In the genomic region with DNA sequence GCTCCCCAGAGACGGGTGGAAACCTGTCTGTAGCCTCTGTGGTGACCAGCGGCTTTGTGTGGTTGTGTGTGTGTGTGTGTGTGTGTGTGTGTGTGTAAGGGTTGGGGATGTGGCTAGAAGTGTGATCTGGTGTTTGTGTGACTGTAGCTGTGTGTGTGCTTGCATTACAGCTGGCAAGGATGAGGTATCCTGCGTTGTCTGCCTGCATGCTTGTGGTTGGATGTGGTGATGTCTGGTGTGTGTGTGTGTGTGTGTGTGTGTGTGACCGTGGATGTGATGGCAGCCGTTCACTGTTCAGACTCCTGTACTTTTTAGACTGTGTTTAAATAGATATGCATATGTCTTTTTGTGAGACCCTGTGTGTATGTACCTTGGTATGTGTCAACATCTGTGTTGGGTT, we compare ENCODE assay signal across 8 mouse cellular contexts. TPM values are rescaled to one million over a fixed set of nuclear protein-coding genes. Genes with fewer than 3 reads are reported as not detected.
DNase-seq lines count a peak whose midpoint lies in the region; ATAC-seq and TF ChIP-seq lines count a peak whose summit lies in the region.

No protein-coding gene starts in this region.

- H3K36me3 ChIP-seq in liver, embryonic 11.5 days (ENCODE audit: control insufficient read depth, insufficient read depth, low read length), result no peaks in the 10 kb centered on the region; the same call in 1 of the 2 replicates
- H3K36me3 ChIP-seq in hindbrain, embryonic 10.5 days, result peaks cover 37% of the 10 kb centered on the region
- peaks cover 31% of the 10 kb centered on the region for H3K36me3 ChIP-seq in midbrain, embryonic 13.5 days

- peak overlapping the region; percentile 98 for H3K4me2 ChIP-seq in liver, embryonic 11.5 days
- peak overlapping the region; percentile 94 for H3K4me2 ChIP-seq in midbrain, embryonic 13.5 days (replicated peaks)

- no peak for ATAC-seq in liver, embryonic 11.5 days (replicated peaks; ENCODE audit: low FRiP score)
- ATAC-seq in midbrain, embryonic 13.5 days, result peak; percentile 3

- no peak for TF ChIP-seq CTCF in brain, embryonic 14.5 days (IDR thresholded peaks at IDR 0.05; ENCODE audit: borderline replicate concordance, extremely low read depth, insufficient read depth, insufficient read length)

- 45% methylated on average over 5 of the region's 5 CpGs for WGBS in liver, embryonic 11.5 days
- 51% methylated on average over 5 of the region's 5 CpGs for WGBS in hindbrain, embryonic 10.5 days
- 23% methylated on average over 5 of the region's 5 CpGs for WGBS in midbrain, embryonic 13.5 days

- no peak for DNase-seq in liver, embryonic 11.5 days (ENCODE audit: low spot score)
- no peak for DNase-seq in liver
- DNase-seq in brain, embryonic 14.5 days (ENCODE audit: low read depth), result peak; percentile 67
- DNase-seq in hindbrain, embryonic 10.5 days (ENCODE audit: low spot score), result no peak
- DNase-seq in spleen, adult 18-20 months, result no peak
- no peak for DNase-seq in cerebellum, adult 8-10 months
- no peak for DNase-seq in testis, postnatal 14 days (ENCODE audit: low spot score)

- peak overlapping the region; percentile 81 for H3K4me3 ChIP-seq in liver, embryonic 11.5 days (ENCODE audit: low read depth, low read length)
- H3K4me3 ChIP-seq in hindbrain, embryonic 10.5 days, result peak overlapping the region; percentile 83
- peak overlapping the region; percentile 73 for H3K4me3 ChIP-seq in midbrain, embryonic 13.5 days (replicated peaks)

- no peak overlapping the region for H3K27ac ChIP-seq in liver, embryonic 11.5 days (ENCODE audit: low read depth, low read length)
- H3K27ac ChIP-seq in hindbrain, embryonic 10.5 days, result peak overlapping the region; percentile 93
- H3K27ac ChIP-seq in midbrain, embryonic 13.5 days, result peak overlapping the region; percentile 92

- H3K4me1 ChIP-seq in liver, embryonic 11.5 days (replicated peaks; ENCODE audit: control insufficient read depth, insufficient read depth, low read length), result peaks cover 20% of the 10 kb centered on the region
- peaks cover 60% of the 10 kb centered on the region for H3K4me1 ChIP-seq in hindbrain, embryonic 10.5 days (replicated peaks)
- peaks cover 50% of the 10 kb centered on the region for H3K4me1 ChIP-seq in midbrain, embryonic 13.5 days (replicated peaks)

- no peak overlapping the region; the same call in 1 of the 2 replicates for H3K9ac ChIP-seq in liver, embryonic 11.5 days (ENCODE audit: low read depth, low read length)
- H3K9ac ChIP-seq in midbrain, embryonic 13.5 days (replicated peaks), result peak overlapping the region; percentile 91

- H3K9me3 ChIP-seq in liver, embryonic 11.5 days (ENCODE audit: control insufficient read depth, low read length), result no peaks in the 10 kb centered on the region
- no peaks in the 10 kb centered on the region for H3K9me3 ChIP-seq in hindbrain, embryonic 10.5 days
- no peaks in the 10 kb centered on the region for H3K9me3 ChIP-seq in midbrain, embryonic 13.5 days

- H3K27me3 ChIP-seq in liver, embryonic 11.5 days (replicated peaks; ENCODE audit: control insufficient read depth, insufficient read depth, low read length), result no peaks in the 10 kb centered on the region
- H3K27me3 ChIP-seq in hindbrain, embryonic 10.5 days (ENCODE audit: insufficient read depth, poor library complexity, severe bottlenecking), result 0 out of 2 replicates have a peak, but pooled peaks cover 3% of the 10 kb centered on the region
- H3K27me3 ChIP-seq in midbrain, embryonic 13.5 days, result no peaks in the 10 kb centered on the region

- TF ChIP-seq POLR2A in brain, embryonic 14.5 days (IDR thresholded peaks at IDR 0.05; ENCODE audit: borderline replicate concordance, extremely low read depth, insufficient read depth, insufficient read length, poor library complexity, severe bottlenecking), result no peak

RNA-seq across cellular contexts. Expression of gene Numbl, which starts 1.5 kb away (rescaled TPM):
- polyA plus RNA-seq in liver, embryonic 11.5 days (2014; fragmentation: Nextera tagmentation; extraction: Ambion mirVana), result 3.6 TPM in 2 replicates
- 109 and 112 TPM in 2 replicates for polyA plus RNA-seq in brain, embryonic 14.5 days (2012; rRNA removed)
- polyA plus RNA-seq in hindbrain, embryonic 10.5 days (2016; fragmentation: Nextera tagmentation; extraction: Ambion mirVana), result 28.9 and 53.1 TPM in 2 replicates
- 39.4 and 51.6 TPM in 2 replicates for polyA plus RNA-seq in midbrain, embryonic 13.5 days (2015; fragmentation: Nextera tagmentation; extraction: Ambion mirVana)

RNA-seq across cellular contexts. Expression of gene Coq8b, which starts 26.9 kb away (rescaled TPM):
- polyA plus RNA-seq in liver, embryonic 11.5 days (2014; fragmentation: Nextera tagmentation; extraction: Ambion mirVana), result 16.6 and 18.7 TPM in 2 replicates
- polyA plus RNA-seq in brain, embryonic 14.5 days (2012; rRNA removed), result 42.6 and 50.1 TPM in 2 replicates
- polyA plus RNA-seq in hindbrain, embryonic 10.5 days (2016; fragmentation: Nextera tagmentation; extraction: Ambion mirVana), result 22.4 and 27.2 TPM in 2 replicates
- polyA plus RNA-seq in midbrain, embryonic 13.5 days (2015; fragmentation: Nextera tagmentation; extraction: Ambion mirVana), result 25.3 and 25.5 TPM in 2 replicates

RNA-seq across cellular contexts. Expression of gene Itpkc, which starts 31.3 kb away (rescaled TPM):
- 3.5 and 4.8 TPM in 2 replicates for polyA plus RNA-seq in liver, embryonic 11.5 days (2014; fragmentation: Nextera tagmentation; extraction: Ambion mirVana)
- polyA plus RNA-seq in brain, embryonic 14.5 days (2012; rRNA removed), result 15.3 and 15.9 TPM in 2 replicates
- polyA plus RNA-seq in hindbrain, embryonic 10.5 days (2016; fragmentation: Nextera tagmentation; extraction: Ambion mirVana), result 5.6 and 6.8 TPM in 2 replicates
- 6.7 and 7.6 TPM in 2 replicates for polyA plus RNA-seq in midbrain, embryonic 13.5 days (2015; fragmentation: Nextera tagmentation; extraction: Ambion mirVana)
